Mouse (Mus musculus) lung, postnatal 0 days (tissue): ENCODE results near the gene Cep70. TPM values are rescaled to one million over a fixed set of nuclear protein-coding genes. Genes with fewer than 3 reads are reported as not detected.

Experiments used
- ATAC-seq: fragments of 200-750 bp; cut with Nextera tagmentation; 2 replicates; pipeline ENCODE4 v1.8.0; 2017; ENCODE audit warnings: moderate library complexity
- DNase-seq: peaks from one replicate; pipeline ENCODE4 v3.0.0-alpha.2; 2016; ENCODE audit warnings: low spot score
- H3K27ac ChIP-seq: fragments of 300-500 bp; sonication (generic); 2 replicates; pipeline ENCODE4 v1.5.1; 2014; ENCODE audit warnings: antibody characterized with exemption, mild to moderate bottlenecking, low read length, mixed read lengths
- H3K27me3 ChIP-seq: fragments of 300-500 bp; sonication (generic); replicated peaks from 2 replicates; pipeline ENCODE4 v1.6.1; 2014; ENCODE audit warnings: low read length, mixed read lengths; ENCODE audit not compliant: insufficient read depth
- H3K36me3 ChIP-seq: fragments of 300-500 bp; sonication (generic); 2 replicates; pipeline ENCODE4 v1.6.1; 2014; ENCODE audit warnings: low read length, mixed read lengths; ENCODE audit not compliant: insufficient read depth
- H3K4me1 ChIP-seq: fragments of 300-500 bp; sonication (generic); 2 replicates; pipeline ENCODE4 v1.6.1; 2014; ENCODE audit warnings: antibody characterized with exemption, low read depth, low read length, mixed read lengths; ENCODE audit not compliant: insufficient read depth
- H3K4me2 ChIP-seq: fragments of 300-500 bp; sonication (generic); replicated peaks from 2 replicates; pipeline ENCODE4 v1.6.1; 2014; ENCODE audit warnings: low read depth, mild to moderate bottlenecking, low read length, moderate library complexity, mixed read lengths
- H3K4me3 ChIP-seq: fragments of 300-500 bp; sonication (generic); 2 replicates; pipeline ENCODE4 v1.5.1; 2014; ENCODE audit warnings: low read depth, low read length
- H3K9ac ChIP-seq: fragments of 300-500 bp; sonication (generic); replicated peaks from 2 replicates; pipeline ENCODE4 v1.6.1; 2014; ENCODE audit warnings: low read depth, mild to moderate bottlenecking
- H3K9me3 ChIP-seq: fragments of 300-500 bp; sonication (generic); 2 replicates; pipeline ENCODE4 v1.6.1; 2016; ENCODE audit warnings: low read length, mixed read lengths
- CTCF ChIP-seq: IDR thresholded peaks from 2 replicates; pipeline ENCODE4 v1.5.1; 2016; ENCODE audit warnings: antibody characterized with exemption, mild to moderate bottlenecking
- EP300 ChIP-seq: IDR thresholded peaks from 2 replicates; pipeline ENCODE4 v1.6.1; 2016; ENCODE audit warnings: antibody characterized with exemption, mild to moderate bottlenecking, control low read depth
- WGBS: fragments of 180-500 bp; shearing (Covaris S2); extraction: QIAGEN DNeasy Blood & Tissue Kit; methylation state at CpG from one replicate; pipeline ENCODE4 v1.1.7; 2014; 5-methylcytosine and 5-hydroxymethylcytosine counted together
- polyA plus RNA-seq: library from polyadenylated mRNA; unstranded; fragments of >200 nt; fragmentation: Nextera tagmentation; extraction: Ambion mirVana; gene quantifications from 2 replicates; pipeline ENCODE4 v1.2.1, GENCODE M21; 2015

Cep70 gene
- polyA plus RNA-seq, 1 experiment from 2014 or later, result 12.4 TPM

GRCm38 (mm10) chr9:99325208-99325929, 82.2 kb downstream of the Cep70 start:
- H3K4me1 ChIP-seq, result no peaks in the 10 kb centered on the region
- no peak overlapping the region for H3K4me3 ChIP-seq
- H3K27ac ChIP-seq, result no peak overlapping the region
- 57% methylated on average over 7 of the region's 7 CpGs for WGBS
- H3K36me3 ChIP-seq, result no peaks in the 10 kb centered on the region
- H3K9ac ChIP-seq, result no peak overlapping the region
- TF ChIP-seq EP300 (no peak), CTCF (no peak)
- peak; percentile 61 for ATAC-seq
- no peaks in the 10 kb centered on the region for H3K27me3 ChIP-seq
- H3K4me2 ChIP-seq, result no peak overlapping the region
- no peaks in the 10 kb centered on the region for H3K9me3 ChIP-seq
- DNase-seq, result peak; percentile 35

- H3K4me3 ChIP-seq, result no peak overlapping the region
- no peaks in the 10 kb centered on the region for H3K36me3 ChIP-seq
- TF ChIP-seq CTCF (no peak), EP300 (no peak)
- H3K27me3 ChIP-seq, result no peaks in the 10 kb centered on the region
- 61% methylated on average over 4 of the region's 4 CpGs for WGBS
- ATAC-seq (no peak), DNase-seq (peak; percentile 6)
- no peaks in the 10 kb centered on the region for H3K9me3 ChIP-seq
- no peak overlapping the region for H3K27ac ChIP-seq
- no peak overlapping the region for H3K9ac ChIP-seq
- H3K4me1 ChIP-seq, result no peaks in the 10 kb centered on the region
- no peak overlapping the region for H3K4me2 ChIP-seq
Observed at GRCm38 (mm10) chr9:99325961-99326360, 82.8 kb downstream of the Cep70 start.

GRCm38 (mm10) chr9:99326881-99327280, 83.7 kb downstream of the Cep70 start:
- Histone ChIP-seq H3K27me3 (no peaks in the 10 kb centered on the region), H3K4me2 (no peak overlapping the region), H3K36me3 (no peaks in the 10 kb centered on the region), H3K27ac (no peak overlapping the region), H3K4me1 (no peaks in the 10 kb centered on the region), H3K9me3 (no peaks in the 10 kb centered on the region), H3K9ac (no peak overlapping the region), H3K4me3 (no peak overlapping the region)
- ATAC-seq (no peak), DNase-seq (no peak)
- WGBS, result 33% methylated on average over 4 of the region's 4 CpGs
- TF ChIP-seq CTCF (no peak), EP300 (no peak)

DNA sequence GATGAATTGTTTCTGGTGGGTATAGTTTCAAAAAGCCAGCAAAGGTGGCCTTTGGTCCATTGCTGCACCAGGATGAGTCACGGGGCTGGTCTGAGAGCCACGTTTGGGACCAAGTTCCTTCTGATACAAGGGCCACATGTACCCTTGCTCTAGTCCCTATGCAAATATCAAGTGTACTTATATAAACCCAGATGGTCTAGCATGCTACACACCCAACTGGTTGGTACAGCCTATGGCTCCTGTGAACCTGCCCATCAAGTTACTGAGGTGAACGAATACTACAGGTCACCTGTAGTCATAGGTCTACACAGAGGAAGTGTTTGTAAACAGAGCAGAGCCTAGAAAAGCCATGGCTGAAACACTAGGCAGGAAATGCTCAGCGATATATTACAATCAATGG, 93.4 kb downstream of the Cep70 start:
- H3K4me3 ChIP-seq, result no peak overlapping the region
- no peak for DNase-seq
- WGBS, result 71% methylated on average over 4 of the region's 4 CpGs

GRCm38 (mm10) chr9:99338293-99338692, 95.1 kb downstream of the Cep70 start:
- H3K9ac ChIP-seq, result no peak overlapping the region
- no peak for ATAC-seq
- no peak for TF ChIP-seq EP300
- no peak for TF ChIP-seq CTCF
- no peaks in the 10 kb centered on the region for H3K36me3 ChIP-seq
- no peak overlapping the region for H3K27ac ChIP-seq
- DNase-seq, result no peak
- no peak overlapping the region for H3K4me2 ChIP-seq
- no peaks in the 10 kb centered on the region for H3K4me1 ChIP-seq
- no peak overlapping the region for H3K4me3 ChIP-seq
- no peaks in the 10 kb centered on the region for H3K27me3 ChIP-seq
- WGBS, result 78% methylated on average over 1 of the region's 1 CpGs
- no peaks in the 10 kb centered on the region for H3K9me3 ChIP-seq

More for the DNA sequence above, 93.4 kb downstream of the Cep70 start:
- no peak for ATAC-seq
- Histone ChIP-seq H3K9ac (no peak overlapping the region), H3K9me3 (no peaks in the 10 kb centered on the region), H3K27me3 (no peaks in the 10 kb centered on the region), H3K36me3 (no peaks in the 10 kb centered on the region), H3K4me1 (no peaks in the 10 kb centered on the region), H3K4me2 (no peak overlapping the region), H3K27ac (no peak overlapping the region)
- no peak for TF ChIP-seq EP300
- TF ChIP-seq CTCF, result no peak

DNA sequence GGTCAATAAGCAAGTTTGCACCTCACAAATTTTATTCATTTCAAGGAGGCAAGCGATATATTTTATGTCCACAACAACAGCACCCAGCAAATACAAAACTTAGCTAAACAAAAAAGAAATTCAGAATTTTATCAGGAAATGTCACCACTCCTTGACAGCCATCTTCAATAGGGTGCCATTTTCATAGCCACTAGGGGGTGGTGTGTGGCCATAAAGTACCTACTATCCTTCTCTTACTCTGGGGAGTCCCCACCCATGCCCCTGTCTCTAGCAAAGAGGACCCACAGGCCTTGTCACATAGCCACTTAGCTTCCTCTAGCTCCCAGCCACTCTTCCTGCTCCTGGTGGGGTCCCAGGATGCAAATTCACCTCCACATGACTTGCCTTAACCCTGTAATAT, 96.0 kb downstream of the Cep70 start:
- ATAC-seq, result no peak
- Histone ChIP-seq H3K4me3 (no peak overlapping the region), H3K9ac (no peak overlapping the region), H3K9me3 (no peaks in the 10 kb centered on the region), H3K4me1 (no peaks in the 10 kb centered on the region), H3K4me2 (no peak overlapping the region), H3K27me3 (no peaks in the 10 kb centered on the region), H3K36me3 (no peaks in the 10 kb centered on the region), H3K27ac (no peak overlapping the region)
- no peak for DNase-seq
- WGBS, result 82% methylated on average over 1 of the region's 1 CpGs
- TF ChIP-seq CTCF, result peak; percentile 52
- no peak for TF ChIP-seq EP300

GRCm38 (mm10) chr9:99340126-99340525, 97.0 kb downstream of the Cep70 start:
- DNase-seq (no peak), ATAC-seq (no peak)
- Histone ChIP-seq H3K36me3 (no peaks in the 10 kb centered on the region), H3K4me2 (no peak overlapping the region), H3K4me3 (no peak overlapping the region), H3K9me3 (no peaks in the 10 kb centered on the region), H3K4me1 (no peaks in the 10 kb centered on the region), H3K27ac (no peak overlapping the region), H3K27me3 (no peaks in the 10 kb centered on the region), H3K9ac (no peak overlapping the region)
- WGBS, result 74% methylated on average over 12 of the region's 12 CpGs
- TF ChIP-seq EP300 (no peak), CTCF (no peak)
